Mouse (Mus musculus) intestine, embryonic 15.5 days (tissue): ENCODE measurements around the gene Gpd1. TPM values are rescaled to one million over a fixed set of nuclear protein-coding genes. Genes with fewer than 3 reads are reported as not detected.

ENCODE experiments used
- ATAC-seq: fragments of 200-750 bp; cut with Nextera tagmentation; 2 replicates; pipeline ENCODE4 v1.8.0; 2017; ENCODE audit warnings: moderate TSS enrichment, moderate library complexity
- H3K27ac ChIP-seq: fragments of 300-500 bp; sonication (generic); 2 replicates; pipeline ENCODE4 v1.5.1; 2015; ENCODE audit warnings: mild to moderate bottlenecking, inconsistent platforms
- H3K27me3 ChIP-seq: fragments of 300-500 bp; sonication (generic); replicated peaks from 2 replicates; pipeline ENCODE4 v1.6.1; 2015; ENCODE audit warnings: inconsistent platforms
- H3K36me3 ChIP-seq: fragments of 300-500 bp; sonication (generic); 2 replicates; pipeline ENCODE4 v1.6.1; 2015; ENCODE audit warnings: inconsistent platforms
- H3K4me1 ChIP-seq: fragments of 300-500 bp; sonication (generic); replicated peaks from 2 replicates; pipeline ENCODE4 v1.6.1; 2015; ENCODE audit warnings: inconsistent platforms
- H3K4me2 ChIP-seq: fragments of 300-500 bp; sonication (generic); replicated peaks from 2 replicates; pipeline ENCODE4 v1.6.1; 2015; ENCODE audit warnings: mild to moderate bottlenecking, inconsistent platforms
- H3K4me3 ChIP-seq: fragments of 300-500 bp; sonication (generic); replicated peaks from 2 replicates; pipeline ENCODE4 v1.5.1; 2015; ENCODE audit warnings: inconsistent platforms
- H3K9ac ChIP-seq: fragments of 300-500 bp; sonication (generic); 2 replicates; pipeline ENCODE4 v1.6.1; 2015; ENCODE audit warnings: inconsistent platforms
- H3K9me3 ChIP-seq: fragments of 300-500 bp; sonication (generic); 2 replicates; pipeline ENCODE4 v1.6.1; 2016; ENCODE audit warnings: inconsistent platforms
- WGBS: fragments of 180-500 bp; shearing (Covaris S2); methylation state at CpG from one replicate; pipeline ENCODE4 v1.1.7; 2015; 5-methylcytosine and 5-hydroxymethylcytosine counted together
- polyA plus RNA-seq: library from polyadenylated mRNA; unstranded; fragments of >200 nt; fragmentation: Nextera tagmentation; extraction: Ambion mirVana; gene quantifications from 2 replicates; pipeline ENCODE4 v1.2.1, GENCODE M21; 2015

The Gpd1 gene
- polyA plus RNA-seq, 1 experiment from 2014 or later = 11.6 TPM

GRCm38 (mm10) chr15:99703104-99703503, 14.2 kb upstream of the Gpd1 start:
- no peak for ATAC-seq
- Histone ChIP-seq H3K9me3 (no peaks in the 10 kb centered on the region), H3K27me3 (no peaks in the 10 kb centered on the region), H3K9ac (peak overlapping the region; percentile 98), H3K27ac (peak overlapping the region; percentile 45; the same call in 1 of the 2 replicates), H3K4me1 (peaks cover 43% of the 10 kb centered on the region), H3K36me3 (peaks cover 16% of the 10 kb centered on the region; the same call in 1 of the 2 replicates), H3K4me3 (peak overlapping the region; percentile 89), H3K4me2 (peak overlapping the region; percentile 72)
- 65% methylated on average over 9 of the region's 9 CpGs for WGBS

DNA sequence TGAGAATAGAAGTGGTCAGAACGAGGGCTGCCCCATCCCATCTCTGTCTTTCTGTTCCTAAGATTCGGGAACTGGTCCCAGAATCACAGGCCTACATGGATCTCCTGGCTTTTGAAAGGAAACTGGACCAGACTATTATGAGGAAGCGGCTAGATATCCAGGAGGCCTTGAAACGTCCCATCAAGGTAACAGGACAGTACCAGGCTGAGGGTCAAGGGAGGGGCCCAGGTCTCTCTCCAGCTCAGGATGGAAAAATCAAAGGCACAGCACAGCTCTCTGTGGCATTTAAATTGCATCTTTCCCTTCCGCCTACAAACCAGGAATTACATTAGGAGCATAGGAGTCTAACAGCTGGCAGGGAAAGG, 13.7 kb upstream of the Gpd1 start:
- Histone ChIP-seq H3K27ac (0 out of 2 replicates have a peak overlapping the region, but pooled peaks have one; percentile 18), H3K27me3 (no peaks in the 10 kb centered on the region), H3K4me1 (peaks cover 41% of the 10 kb centered on the region), H3K36me3 (peaks cover 19% of the 10 kb centered on the region; the same call in 1 of the 2 replicates), H3K4me3 (no peak overlapping the region), H3K9ac (no peak overlapping the region), H3K4me2 (peak overlapping the region; percentile 26; the same call in 1 of the 2 replicates), H3K9me3 (no peaks in the 10 kb centered on the region)
- no peak for ATAC-seq
- 75% methylated on average over 5 of the region's 5 CpGs for WGBS

GRCm38 (mm10) chr15:99704041-99704681, 13.2 kb upstream of the Gpd1 start:
- H3K4me2 ChIP-seq = peak overlapping the region; percentile 26
- WGBS = 56% methylated on average over 23 of the region's 23 CpGs
- peaks cover 24% of the 10 kb centered on the region for H3K36me3 ChIP-seq
- H3K4me1 ChIP-seq = peaks cover 38% of the 10 kb centered on the region
- no peak overlapping the region for H3K4me3 ChIP-seq
- no peak for ATAC-seq
- H3K27me3 ChIP-seq = no peaks in the 10 kb centered on the region
- no peak overlapping the region for H3K9ac ChIP-seq
- peak overlapping the region; percentile 64 for H3K27ac ChIP-seq
- H3K9me3 ChIP-seq = no peaks in the 10 kb centered on the region

- no peak overlapping the region for H3K4me3 ChIP-seq
- H3K9me3 ChIP-seq = no peaks in the 10 kb centered on the region
- no peaks in the 10 kb centered on the region for H3K27me3 ChIP-seq
- peak overlapping the region; percentile 64 for H3K27ac ChIP-seq
- peaks cover 30% of the 10 kb centered on the region for H3K36me3 ChIP-seq
- WGBS = 75% methylated on average over 7 of the region's 7 CpGs
- H3K4me2 ChIP-seq = peak overlapping the region; percentile 26; the same call in 1 of the 2 replicates
- no peak overlapping the region for H3K9ac ChIP-seq
- peaks cover 38% of the 10 kb centered on the region for H3K4me1 ChIP-seq
- no peak for ATAC-seq
Measured at GRCm38 (mm10) chr15:99704881-99705280, 12.4 kb upstream of the Gpd1 start.

GRCm38 (mm10) chr15:99705440-99706048, 11.8 kb upstream of the Gpd1 start, which contains the start of gene Gm17349:
Gene Gm17349 (minus strand): TSS chr15:99705490.
- Histone ChIP-seq H3K4me2 (peak within 1 kb of the TSS; percentile 26), H3K9ac (no peak within 1 kb of the TSS), H3K4me1 (peaks cover 34% of the 10 kb centered on the region), H3K9me3 (no peaks in the 10 kb centered on the region), H3K27ac (peak within 1 kb of the TSS; percentile 64), H3K27me3 (no peaks in the 10 kb centered on the region), H3K4me3 (no peak within 1 kb of the TSS), H3K36me3 (peaks cover 30% of the 10 kb centered on the region)
- no peak for ATAC-seq
- WGBS = 67% methylated on average over 11 of the region's 11 CpGs

DNA sequence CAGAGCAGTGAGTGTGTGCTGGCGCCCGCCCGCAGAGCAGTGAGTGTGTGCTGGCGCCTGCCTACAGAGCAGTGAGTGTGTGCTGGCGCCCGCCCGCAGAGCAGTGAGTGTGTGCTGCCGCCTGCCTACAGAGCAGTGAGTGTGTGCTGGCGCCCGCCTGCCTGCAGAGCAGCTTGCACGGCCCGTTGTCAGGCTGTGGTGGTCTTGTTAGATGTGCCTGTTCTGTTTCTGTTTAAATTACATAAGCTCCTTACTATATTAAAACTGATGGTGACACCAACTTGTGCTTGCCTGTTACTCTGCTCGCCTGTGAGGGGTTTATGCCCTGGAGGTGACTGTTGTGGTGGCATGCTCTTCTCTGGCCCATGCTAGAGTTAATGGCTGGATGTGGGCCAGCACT, 9.1 kb upstream of the Gpd1 start:
- ATAC-seq = no peak
- Histone ChIP-seq H3K36me3 (peaks cover 53% of the 10 kb centered on the region), H3K4me1 (peaks cover 15% of the 10 kb centered on the region), H3K27ac (no peak overlapping the region), H3K9ac (no peak overlapping the region), H3K27me3 (no peaks in the 10 kb centered on the region), H3K4me2 (no peak overlapping the region), H3K4me3 (no peak overlapping the region), H3K9me3 (no peaks in the 10 kb centered on the region)
- WGBS = 92% methylated on average over 13 of the region's 13 CpGs

GRCm38 (mm10) chr15:99710221-99711190, 6.8 kb upstream of the Gpd1 start:
- no peak for ATAC-seq
- Histone ChIP-seq H3K9me3 (no peaks in the 10 kb centered on the region), H3K9ac (no peak overlapping the region), H3K27me3 (no peaks in the 10 kb centered on the region), H3K4me2 (no peak overlapping the region), H3K27ac (no peak overlapping the region), H3K36me3 (peaks cover 49% of the 10 kb centered on the region), H3K4me1 (no peaks in the 10 kb centered on the region), H3K4me3 (no peak overlapping the region)
- 86% methylated on average over 10 of the region's 10 CpGs for WGBS

- Histone ChIP-seq H3K36me3 (peaks cover 49% of the 10 kb centered on the region), H3K9me3 (no peaks in the 10 kb centered on the region), H3K9ac (no peak overlapping the region), H3K27me3 (no peaks in the 10 kb centered on the region), H3K27ac (no peak overlapping the region), H3K4me3 (no peak overlapping the region), H3K4me1 (peaks cover 6% of the 10 kb centered on the region; the same call in 1 of the 2 replicates), H3K4me2 (no peak overlapping the region)
- 63% methylated on average over 3 of the region's 3 CpGs for WGBS
- ATAC-seq = no peak
Measured at GRCm38 (mm10) chr15:99711491-99711890, 5.8 kb upstream of the Gpd1 start.

DNA sequence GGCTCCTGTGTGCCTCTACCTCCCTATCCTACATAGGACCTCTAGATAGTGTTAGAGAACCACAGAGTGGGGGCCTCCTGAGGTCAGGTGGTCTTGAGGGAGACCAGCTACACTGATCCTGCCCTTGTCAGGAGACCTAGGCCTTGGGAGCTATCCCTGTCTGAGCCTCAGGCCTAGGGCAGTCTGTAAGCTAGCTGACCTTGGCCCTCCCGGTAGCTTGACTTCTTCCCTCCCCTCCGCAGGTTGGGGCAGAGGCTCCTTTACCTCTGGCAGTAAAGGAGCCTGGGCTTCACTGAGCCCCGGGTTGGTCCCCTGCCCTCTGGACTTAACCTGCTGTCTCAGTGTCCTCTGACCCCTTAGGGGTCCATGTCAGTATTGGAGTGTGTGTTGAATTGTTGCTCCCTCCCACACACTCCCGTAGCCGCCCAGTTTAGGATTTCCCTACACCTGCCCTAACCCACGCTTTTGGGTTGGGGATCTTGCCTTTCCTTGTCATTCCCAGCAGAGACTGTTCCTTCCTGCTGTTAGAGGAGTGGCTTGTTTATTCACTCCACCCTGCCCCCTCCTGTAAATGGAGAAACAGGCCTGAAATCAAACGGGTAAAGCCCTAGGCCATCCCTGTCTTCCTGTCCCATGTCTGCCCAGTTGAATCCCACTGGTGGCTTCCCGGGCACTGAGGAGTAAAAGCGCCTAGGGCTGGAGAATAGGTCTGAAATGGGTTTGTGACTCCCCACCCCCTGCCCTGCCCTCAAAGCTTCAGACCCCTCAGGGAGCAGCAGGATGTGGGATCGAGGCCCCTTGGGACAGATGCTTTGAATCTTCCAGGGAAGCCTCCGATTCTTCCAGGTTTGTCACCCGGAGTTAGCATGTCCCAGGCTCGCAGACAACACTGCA, 4.4 kb upstream of the Gpd1 start:
- Histone ChIP-seq H3K36me3 (peaks cover 42% of the 10 kb centered on the region), H3K4me3 (no peak overlapping the region), H3K4me2 (no peak overlapping the region), H3K27me3 (no peaks in the 10 kb centered on the region), H3K9me3 (no peaks in the 10 kb centered on the region), H3K4me1 (peaks cover 12% of the 10 kb centered on the region), H3K9ac (no peak overlapping the region), H3K27ac (0 out of 2 replicates have a peak overlapping the region, but pooled peaks have one; percentile 6)
- ATAC-seq = no peak
- WGBS = 69% methylated on average over 13 of the region's 13 CpGs

GRCm38 (mm10) chr15:99713569-99713968, 3.7 kb upstream of the Gpd1 start:
- ATAC-seq = no peak
- Histone ChIP-seq H3K9ac (no peak overlapping the region), H3K4me3 (no peak overlapping the region), H3K36me3 (peaks cover 37% of the 10 kb centered on the region), H3K4me1 (peaks cover 16% of the 10 kb centered on the region), H3K4me2 (no peak overlapping the region), H3K27me3 (no peaks in the 10 kb centered on the region), H3K9me3 (no peaks in the 10 kb centered on the region), H3K27ac (no peak overlapping the region)
- WGBS = 79% methylated on average over 3 of the region's 3 CpGs

GRCm38 (mm10) chr15:99714206-99714605, 3.1 kb upstream of the Gpd1 start:
- Histone ChIP-seq H3K4me2 (no peak overlapping the region), H3K4me3 (no peak overlapping the region), H3K9me3 (no peaks in the 10 kb centered on the region), H3K27ac (no peak overlapping the region), H3K4me1 (peaks cover 16% of the 10 kb centered on the region), H3K27me3 (no peaks in the 10 kb centered on the region), H3K36me3 (peaks cover 31% of the 10 kb centered on the region), H3K9ac (no peak overlapping the region)
- no peak for ATAC-seq
- WGBS = 67% methylated on average over 4 of the region's 4 CpGs
